17 mouse cellular contexts compared by ENCODE assay signal in the genomic region with DNA sequence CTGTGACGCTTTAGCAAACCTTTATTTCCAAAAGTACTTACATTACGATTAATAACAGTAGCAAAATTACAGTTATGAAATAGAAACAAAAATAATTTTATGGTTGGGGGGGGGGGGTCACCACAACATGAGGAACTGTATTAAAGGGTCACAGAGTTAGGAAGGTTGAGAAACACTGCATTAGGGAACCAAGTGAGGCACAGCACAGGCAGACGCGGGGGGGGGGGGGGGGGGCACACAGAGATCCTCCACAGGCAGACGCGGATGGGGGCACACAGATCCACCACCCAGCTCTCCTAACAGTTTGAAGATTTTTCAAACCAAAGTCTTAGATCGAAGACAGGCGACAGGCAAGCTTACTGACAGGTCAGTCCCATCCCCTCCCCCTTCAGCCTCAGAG. TPM values are rescaled to one million over a fixed set of nuclear protein-coding genes. Genes with fewer than 3 reads are reported as not detected.
DNase-seq lines count a peak whose midpoint lies in the region; ATAC-seq and TF ChIP-seq lines count a peak whose summit lies in the region.
"Had no signal": no experiment of that assay in that cellular context is flagged by ENCODE, and none has a peak within 500 bp of the region (broad histone marks: within the 10 kb centered on the region; RNA-seq: fewer than 3 reads in every experiment).

No protein-coding gene starts in this region.

- peaks cover 74% of the 10 kb centered on the region for H3K4me1 ChIP-seq in kidney, adult 2 months (ENCODE audit: control insufficient read depth, insufficient read depth, low read length)
- peaks cover 76% of the 10 kb centered on the region for H3K4me1 ChIP-seq in neural tube, embryonic 15.5 days
- H3K4me1 ChIP-seq in liver, postnatal 0 days (ENCODE audit: insufficient read depth): peaks cover 60% of the 10 kb centered on the region
- peaks cover 17% of the 10 kb centered on the region for H3K4me1 ChIP-seq in midbrain, embryonic 11.5 days (ENCODE audit: control insufficient read depth, insufficient read depth, low read length)

- no peak for TF ChIP-seq EP300 in liver, postnatal 0 days (IDR thresholded peaks at IDR 0.05; ENCODE audit: low read depth)

- ATAC-seq in neural tube, embryonic 15.5 days (ENCODE audit: low FRiP score): no peak
- ATAC-seq in liver, postnatal 0 days: no peak
- no peak for ATAC-seq in midbrain, embryonic 11.5 days (ENCODE audit: low FRiP score)
- ATAC-seq: inflammation-experienced regulatory T-cells, adult 6 months had no signal

- no peaks in the 10 kb centered on the region for H3K36me3 ChIP-seq in kidney, adult 2 months (ENCODE audit: control insufficient read depth, insufficient read depth, low read length)
- peaks cover 4% of the 10 kb centered on the region; the same call in 1 of the 2 replicates for H3K36me3 ChIP-seq in neural tube, embryonic 15.5 days
- no peaks in the 10 kb centered on the region; the same call in 1 of the 2 replicates for H3K36me3 ChIP-seq in liver, postnatal 0 days (replicated peaks; ENCODE audit: insufficient read depth, low read length)
- H3K36me3 ChIP-seq in midbrain, embryonic 11.5 days (ENCODE audit: control insufficient read depth, insufficient read depth, low read length): peaks cover 7% of the 10 kb centered on the region

- DNase-seq in kidney, adult 2 months: no peak
- no peak for DNase-seq in kidney, postnatal 10 days
- no peak for DNase-seq in neural tube, embryonic 10.5 days (ENCODE audit: extremely low spot score, low spot score)
- no peak for DNase-seq in liver, postnatal 0 days
- DNase-seq in MN1 (ENCODE audit: low spot score): no peak
- no peak for DNase-seq in midbrain, embryonic 11.5 days (ENCODE audit: low spot score, missing footprints)
- DNase-seq: cerebellum, adult 9-11 months; embryo, embryonic 11 days; gastrocnemius, postnatal 36 days; heart, postnatal 4 days had no signal

- TF ChIP-seq POLR2A in kidney, adult 2 months (IDR thresholded peaks at IDR 0.05; ENCODE audit: low read depth, low read length): no peak

- H3K9ac ChIP-seq in neural tube, embryonic 15.5 days (replicated peaks): no peak overlapping the region
- H3K9ac ChIP-seq in liver, postnatal 0 days (replicated peaks): no peak overlapping the region
- no peak overlapping the region for H3K9ac ChIP-seq in midbrain, embryonic 11.5 days (ENCODE audit: low read length)
- H3K9ac ChIP-seq: embryonic facial prominence, embryonic 15.5 days; limb, embryonic 15.5 days had no signal

- no peak overlapping the region for H3K4me3 ChIP-seq in kidney, adult 2 months (ENCODE audit: insufficient read depth, low read depth, low read length)
- H3K4me3 ChIP-seq in neural tube, embryonic 15.5 days (replicated peaks): no peak overlapping the region
- H3K4me3 ChIP-seq in liver, postnatal 0 days (ENCODE audit: low read depth, low read length): no peak overlapping the region
- no peak overlapping the region for H3K4me3 ChIP-seq in midbrain, embryonic 11.5 days (ENCODE audit: low read depth, low read length)
- H3K4me3 ChIP-seq: embryonic facial prominence, embryonic 15.5 days; forebrain, embryonic 10.5 days; limb, embryonic 15.5 days; midbrain, embryonic 10.5 days had no signal

- no peaks in the 10 kb centered on the region for H3K27me3 ChIP-seq in kidney, adult 2 months (replicated peaks; ENCODE audit: control insufficient read depth, insufficient read depth, low read length)
- no peaks in the 10 kb centered on the region for H3K27me3 ChIP-seq in neural tube, embryonic 15.5 days (replicated peaks)
- no peaks in the 10 kb centered on the region for H3K27me3 ChIP-seq in liver, postnatal 0 days (ENCODE audit: insufficient read depth, low read length)
- H3K27me3 ChIP-seq in midbrain, embryonic 11.5 days (ENCODE audit: control insufficient read depth, insufficient read depth, low read length): no peaks in the 10 kb centered on the region
- H3K27me3 ChIP-seq: embryonic facial prominence, embryonic 15.5 days; limb, embryonic 15.5 days had no signal

- 49% methylated on average over 8 of the region's 8 CpGs for WGBS in kidney, adult 2 months
- 89% methylated on average over 7 of the region's 8 CpGs for WGBS in neural tube, embryonic 15.5 days
- 48% methylated on average over 8 of the region's 8 CpGs for WGBS in liver, postnatal 0 days (ENCODE audit: insufficient replicate concordance)
- 81% methylated on average over 7 of the region's 8 CpGs for WGBS in midbrain, embryonic 11.5 days

- H3K4me2 ChIP-seq in neural tube, embryonic 15.5 days: no peak overlapping the region
- H3K4me2 ChIP-seq in liver, postnatal 0 days (ENCODE audit: low read depth, low read length): peak overlapping the region; percentile 39; the same call in 1 of the 2 replicates
- H3K4me2 ChIP-seq in midbrain, embryonic 11.5 days: no peak overlapping the region
- H3K4me2 ChIP-seq: embryonic facial prominence, embryonic 15.5 days; limb, embryonic 15.5 days had no signal

- H3K9me3 ChIP-seq in neural tube, embryonic 15.5 days (replicated peaks): no peaks in the 10 kb centered on the region
- H3K9me3 ChIP-seq in liver, postnatal 0 days (ENCODE audit: low read length): no peaks in the 10 kb centered on the region
- H3K9me3 ChIP-seq in midbrain, embryonic 11.5 days (ENCODE audit: control insufficient read depth, low read length): no peaks in the 10 kb centered on the region
- H3K9me3 ChIP-seq: embryonic facial prominence, embryonic 15.5 days; forebrain, embryonic 10.5 days; G1E; limb, embryonic 15.5 days; midbrain, embryonic 10.5 days had no signal

- peak overlapping the region; percentile 64 for H3K27ac ChIP-seq in kidney, adult 2 months (ENCODE audit: insufficient read depth, low read depth, low read length)
- H3K27ac ChIP-seq in neural tube, embryonic 15.5 days (replicated peaks): 0 out of 2 replicates have a peak overlapping the region, but pooled peaks have one; percentile 2
- H3K27ac ChIP-seq in liver, postnatal 0 days (ENCODE audit: low read depth): peak overlapping the region; percentile 83
- no peak overlapping the region for H3K27ac ChIP-seq in midbrain, embryonic 11.5 days (ENCODE audit: low read depth, low read length)
- H3K27ac ChIP-seq: embryonic facial prominence, embryonic 15.5 days; forebrain, embryonic 10.5 days; limb, embryonic 15.5 days; midbrain, embryonic 10.5 days had no signal

- TF ChIP-seq CTCF in kidney, adult 2 months (conservative IDR thresholded peaks at IDR 0.05; ENCODE audit: insufficient read depth, insufficient read length, low read depth, low read length): no peak
- no peak for TF ChIP-seq CTCF in liver, postnatal 0 days (IDR thresholded peaks at IDR 0.05; ENCODE audit: low read depth)

RNA-seq across cellular contexts. Expression of gene Ski, which starts 15.9 kb away (rescaled TPM):
- 40.4 and 43.9 TPM in 2 replicates for polyA plus RNA-seq in kidney, adult 2 months (2012; rRNA removed)
- 10.0 and 10.6 TPM in 2 replicates for polyA plus RNA-seq in neural tube, embryonic 15.5 days (2015; fragmentation: Nextera tagmentation; extraction: Ambion mirVana)
- polyA plus RNA-seq in liver, postnatal 0 days (2015; fragmentation: Nextera tagmentation; extraction: Ambion mirVana): 3.5 and 3.7 TPM in 2 replicates
- polyA plus RNA-seq in midbrain, embryonic 11.5 days (2014; fragmentation: Nextera tagmentation; extraction: Ambion mirVana): 12.7 and 13.6 TPM in 2 replicates

RNA-seq across cellular contexts. Expression of gene Faap20, which starts 43.1 kb away (rescaled TPM):
- 68.9 and 75.5 TPM in 2 replicates for polyA plus RNA-seq in kidney, adult 2 months (2012; rRNA removed)
- 69.7 and 73.1 TPM in 2 replicates for polyA plus RNA-seq in neural tube, embryonic 15.5 days (2015; fragmentation: Nextera tagmentation; extraction: Ambion mirVana)
- 23.1 and 24.7 TPM in 2 replicates for polyA plus RNA-seq in liver, postnatal 0 days (2015; fragmentation: Nextera tagmentation; extraction: Ambion mirVana)
- polyA plus RNA-seq in midbrain, embryonic 11.5 days (2014; fragmentation: Nextera tagmentation; extraction: Ambion mirVana): 101 and 110 TPM in 2 replicates
